Mouse (Mus musculus): ENCODE results near the gene Nrp1. TPM values are rescaled to one million over a fixed set of nuclear protein-coding genes. Genes with fewer than 3 reads are reported as not detected.

The Nrp1 gene
- polyA plus RNA-seq, 1 experiment from 2014 or later = 21.4 TPM

DNA sequence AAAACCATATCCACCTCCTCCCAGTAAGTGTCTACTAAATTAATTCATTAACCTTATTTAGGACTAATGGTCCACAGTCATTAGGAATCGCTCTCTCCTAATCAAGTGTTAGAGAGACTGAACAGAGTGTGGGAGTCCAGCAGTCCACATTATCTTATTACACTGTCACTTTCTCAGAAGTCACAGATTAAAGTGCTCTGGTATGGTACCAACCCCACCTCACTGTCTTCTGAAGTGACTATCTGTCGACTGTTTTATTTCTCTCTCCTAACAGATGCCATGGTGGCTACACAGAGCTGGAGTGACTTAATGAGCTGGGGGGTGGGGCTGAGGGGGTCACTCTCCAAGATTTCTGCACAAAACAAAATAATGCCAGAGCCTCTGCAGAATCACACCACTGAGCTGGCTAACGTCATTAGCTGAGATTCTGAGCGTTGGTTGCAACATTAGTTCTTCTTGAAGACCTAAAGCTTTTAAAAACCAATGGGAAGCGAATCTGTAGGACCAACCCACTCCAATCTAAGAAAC is 3.0 kb downstream of the Nrp1 start:
- H3K27me3 ChIP-seq (ENCODE audit: control insufficient read depth, insufficient read depth, low read length) = peaks cover 9% of the 10 kb centered on the region
- H3K9ac ChIP-seq (ENCODE audit: low read length) = no peak overlapping the region
- ATAC-seq (ENCODE audit: low FRiP score) = no peak
- WGBS = 34% methylated on average over 5 of the region's 5 CpGs
- no peak overlapping the region for H3K4me3 ChIP-seq (ENCODE audit: low read depth, low read length)
- H3K27ac ChIP-seq (ENCODE audit: low read depth, low read length) = no peak overlapping the region
- peak; percentile 83 for DNase-seq (ENCODE audit: low spot score, missing footprints)
- H3K9me3 ChIP-seq (ENCODE audit: control insufficient read depth, low read length) = no peaks in the 10 kb centered on the region
- H3K4me2 ChIP-seq = peak overlapping the region; percentile 23
- H3K4me1 ChIP-seq (ENCODE audit: control insufficient read depth, insufficient read depth, low read length) = peaks cover 23% of the 10 kb centered on the region
- H3K36me3 ChIP-seq (ENCODE audit: control insufficient read depth, insufficient read depth, low read length) = no peaks in the 10 kb centered on the region

DNA sequence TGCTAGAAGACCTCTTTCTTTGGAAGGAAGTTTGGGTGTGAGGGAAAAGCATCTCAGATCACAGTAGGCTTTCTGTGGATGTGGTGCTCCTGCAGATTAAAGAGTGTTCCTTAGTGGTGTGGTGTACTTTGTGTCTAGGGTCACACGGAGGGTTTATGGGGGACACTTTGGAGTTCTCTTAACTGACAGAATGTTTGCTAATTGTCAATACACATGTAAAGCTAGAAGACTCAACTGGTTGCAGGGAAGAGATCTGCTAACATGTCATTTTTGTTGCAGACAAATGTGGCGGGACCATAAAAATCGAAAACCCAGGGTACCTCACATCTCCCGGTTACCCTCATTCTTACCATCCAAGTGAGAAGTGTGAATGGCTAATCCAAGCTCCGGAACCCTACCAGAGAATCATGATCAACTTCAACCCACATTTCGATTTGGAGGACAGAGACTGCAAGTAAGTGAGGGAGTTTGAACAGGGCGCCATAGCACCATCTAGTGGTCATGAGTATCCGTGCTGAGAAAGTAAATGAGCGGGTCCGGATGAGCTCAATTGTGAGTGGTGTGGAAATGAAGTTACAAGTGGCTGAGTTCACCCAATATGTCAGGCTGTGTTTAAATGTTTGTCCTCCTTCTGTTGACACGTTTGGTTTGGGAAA is 4.7 kb downstream of the Nrp1 start:
- Histone ChIP-seq H3K36me3 (ENCODE audit: control insufficient read depth, insufficient read depth, low read length) (no peaks in the 10 kb centered on the region), H3K4me1 (ENCODE audit: control insufficient read depth, insufficient read depth, low read length) (peaks cover 17% of the 10 kb centered on the region; the same call in 1 of the 2 replicates), H3K27me3 (ENCODE audit: control insufficient read depth, insufficient read depth, low read length) (0 out of 2 replicates have a peak, but pooled peaks cover 4% of the 10 kb centered on the region), H3K9ac (ENCODE audit: low read length) (no peak overlapping the region), H3K4me2 (no peak overlapping the region), H3K27ac (ENCODE audit: low read depth, low read length) (no peak overlapping the region), H3K9me3 (ENCODE audit: control insufficient read depth, low read length) (no peaks in the 10 kb centered on the region), H3K4me3 (ENCODE audit: low read depth, low read length) (no peak overlapping the region)
- WGBS = 9% methylated on average over 11 of the region's 11 CpGs
- ATAC-seq (ENCODE audit: low FRiP score) (no peak), DNase-seq (ENCODE audit: low spot score, missing footprints) (peak; percentile 97)

DNA sequence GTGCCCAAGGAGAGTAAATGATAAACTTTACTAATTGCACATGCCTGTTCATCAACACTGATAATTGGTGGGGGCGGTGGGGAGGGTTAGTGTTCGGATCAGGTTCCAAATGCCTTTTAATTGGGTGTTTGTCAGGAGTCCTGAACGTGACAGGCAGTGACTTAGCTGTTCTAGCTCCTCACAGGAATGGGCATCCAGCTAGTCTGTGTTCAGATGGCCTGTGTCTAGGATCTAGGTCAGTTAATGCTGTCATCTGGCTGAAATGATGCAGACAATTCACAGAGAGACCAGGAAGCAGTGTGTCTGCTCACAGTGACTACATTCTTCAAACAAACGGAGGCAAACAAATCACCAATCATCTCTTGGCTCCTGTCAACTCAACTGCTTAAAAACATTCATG is 12.1 kb downstream of the Nrp1 start:
- Histone ChIP-seq H3K27me3 (ENCODE audit: control insufficient read depth, insufficient read depth, low read length) (no peaks in the 10 kb centered on the region), H3K4me3 (ENCODE audit: low read depth, low read length) (no peak overlapping the region), H3K27ac (ENCODE audit: low read depth, low read length) (no peak overlapping the region), H3K4me2 (no peak overlapping the region), H3K9me3 (ENCODE audit: control insufficient read depth, low read length) (no peaks in the 10 kb centered on the region), H3K9ac (ENCODE audit: low read length) (no peak overlapping the region), H3K36me3 (ENCODE audit: control insufficient read depth, insufficient read depth, low read length) (no peaks in the 10 kb centered on the region), H3K4me1 (ENCODE audit: control insufficient read depth, insufficient read depth, low read length) (0 out of 2 replicates have a peak, but pooled peaks cover 3% of the 10 kb centered on the region)
- ATAC-seq (ENCODE audit: low FRiP score) = no peak
- 80% methylated on average over 4 of the region's 4 CpGs for WGBS
- DNase-seq (ENCODE audit: low spot score, missing footprints) = peak; percentile 72

DNA sequence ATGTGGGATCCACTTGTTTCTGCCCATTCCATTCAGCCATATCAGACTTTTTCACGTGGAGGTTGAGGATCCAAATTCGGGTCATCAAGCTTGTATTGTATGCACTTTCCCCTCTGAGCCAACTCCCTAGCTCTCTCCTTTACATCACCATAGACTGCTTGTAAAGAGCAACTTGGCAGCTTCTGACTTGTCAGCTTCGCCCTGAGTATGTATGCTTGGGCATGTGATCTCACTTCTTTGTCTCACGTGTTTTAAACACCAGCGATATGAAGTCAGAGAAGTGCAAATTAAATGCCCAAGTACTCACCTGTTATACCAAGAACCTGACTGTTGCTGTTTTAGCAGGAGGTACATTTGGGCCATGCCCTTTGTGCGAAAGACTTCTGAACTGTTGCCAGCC is 12.6 kb downstream of the Nrp1 start:
- Histone ChIP-seq H3K4me3 (ENCODE audit: low read depth, low read length) (no peak overlapping the region), H3K4me1 (ENCODE audit: control insufficient read depth, insufficient read depth, low read length) (no peaks in the 10 kb centered on the region), H3K36me3 (ENCODE audit: control insufficient read depth, insufficient read depth, low read length) (no peaks in the 10 kb centered on the region), H3K9me3 (ENCODE audit: control insufficient read depth, low read length) (no peaks in the 10 kb centered on the region), H3K27me3 (ENCODE audit: control insufficient read depth, insufficient read depth, low read length) (no peaks in the 10 kb centered on the region), H3K4me2 (no peak overlapping the region), H3K9ac (ENCODE audit: low read length) (no peak overlapping the region), H3K27ac (ENCODE audit: low read depth, low read length) (no peak overlapping the region)
- DNase-seq (ENCODE audit: low spot score, missing footprints) (peak; percentile 44), ATAC-seq (ENCODE audit: low FRiP score) (no peak)
- 85% methylated on average over 6 of the region's 6 CpGs for WGBS

DNA sequence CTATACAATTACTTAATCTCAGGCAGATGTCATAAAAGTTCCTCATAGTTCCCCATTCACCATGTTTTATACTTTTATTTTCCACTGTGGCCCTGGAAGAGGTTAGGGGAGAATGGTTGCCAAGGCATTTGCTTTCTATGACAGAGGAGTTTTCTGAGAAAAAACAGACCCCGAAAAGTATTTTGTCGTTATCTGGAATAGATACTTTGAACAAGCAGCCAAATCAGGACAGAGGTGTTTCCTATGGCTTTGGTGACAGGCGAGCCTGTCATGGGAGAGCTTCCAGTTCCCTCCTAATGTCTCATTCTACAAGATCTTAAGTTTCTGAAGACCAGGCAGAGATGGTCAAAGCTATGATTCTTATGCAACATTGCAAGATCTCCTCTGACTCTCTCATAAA is 13.4 kb downstream of the Nrp1 start:
- WGBS = 89% methylated on average over 3 of the region's 3 CpGs
- no peak overlapping the region for H3K9ac ChIP-seq (ENCODE audit: low read length)
- H3K27me3 ChIP-seq (ENCODE audit: control insufficient read depth, insufficient read depth, low read length) = no peaks in the 10 kb centered on the region
- no peak overlapping the region for H3K4me3 ChIP-seq (ENCODE audit: low read depth, low read length)
- H3K36me3 ChIP-seq (ENCODE audit: control insufficient read depth, insufficient read depth, low read length) = no peaks in the 10 kb centered on the region
- DNase-seq (ENCODE audit: low spot score, missing footprints) (peak; percentile 62), ATAC-seq (ENCODE audit: low FRiP score) (no peak)
- no peaks in the 10 kb centered on the region for H3K4me1 ChIP-seq (ENCODE audit: control insufficient read depth, insufficient read depth, low read length)
- no peaks in the 10 kb centered on the region for H3K9me3 ChIP-seq (ENCODE audit: control insufficient read depth, low read length)
- H3K27ac ChIP-seq (ENCODE audit: low read depth, low read length) = no peak overlapping the region
- H3K4me2 ChIP-seq = no peak overlapping the region

DNA sequence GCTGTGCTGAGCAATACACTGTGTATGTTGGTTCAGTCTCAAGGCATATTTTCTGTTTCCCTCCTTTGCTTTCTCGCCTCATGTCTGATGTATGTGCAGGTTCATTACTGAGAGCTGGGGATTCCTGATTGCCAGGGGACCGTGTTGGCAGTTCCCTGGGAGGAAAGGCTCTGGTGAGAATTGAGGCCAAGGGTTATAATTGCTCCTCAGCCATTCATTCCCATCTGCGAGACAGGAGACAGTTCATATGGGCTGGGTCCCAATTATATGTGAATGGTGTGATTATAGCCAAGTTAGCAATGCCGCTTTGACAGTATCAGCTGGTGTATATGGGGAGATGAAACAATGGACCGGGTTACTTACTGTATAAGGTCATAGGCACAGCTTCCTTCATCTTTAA is 14.3 kb downstream of the Nrp1 start:
- ATAC-seq (ENCODE audit: low FRiP score) = no peak
- 90% methylated on average over 5 of the region's 5 CpGs for WGBS
- DNase-seq (ENCODE audit: low spot score, missing footprints) = no peak

DNA sequence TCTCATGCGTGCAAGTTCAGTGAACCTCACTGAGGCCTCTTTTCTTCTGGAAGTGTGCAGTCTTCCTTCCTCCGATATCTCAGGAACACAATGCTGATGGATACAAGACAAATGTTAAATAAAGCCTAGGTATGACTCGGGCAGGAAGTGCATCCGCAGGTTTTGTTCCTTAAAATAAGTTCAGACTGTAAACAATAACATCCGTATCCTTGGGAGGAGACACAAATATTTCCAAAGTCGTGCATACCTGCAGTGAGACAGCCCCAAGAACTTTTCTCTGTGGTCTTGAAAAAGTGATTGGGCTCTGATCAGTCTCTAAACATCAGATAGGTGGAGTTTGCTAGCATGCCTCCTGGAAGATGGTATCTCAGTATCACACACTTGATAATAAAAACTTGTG is 15.0 kb downstream of the Nrp1 start:
- no peaks in the 10 kb centered on the region for H3K4me1 ChIP-seq (ENCODE audit: control insufficient read depth, insufficient read depth, low read length)
- no peaks in the 10 kb centered on the region for H3K36me3 ChIP-seq (ENCODE audit: control insufficient read depth, insufficient read depth, low read length)
- H3K9me3 ChIP-seq (ENCODE audit: control insufficient read depth, low read length) = no peaks in the 10 kb centered on the region
- H3K27ac ChIP-seq (ENCODE audit: low read depth, low read length) = no peak overlapping the region
- H3K4me3 ChIP-seq (ENCODE audit: low read depth, low read length) = no peak overlapping the region
- DNase-seq (ENCODE audit: low spot score, missing footprints) = no peak
- no peak overlapping the region for H3K4me2 ChIP-seq
- ATAC-seq (ENCODE audit: low FRiP score) = no peak
- 87% methylated on average over 6 of the region's 6 CpGs for WGBS
- no peaks in the 10 kb centered on the region for H3K27me3 ChIP-seq (ENCODE audit: control insufficient read depth, insufficient read depth, low read length)
- no peak overlapping the region for H3K9ac ChIP-seq (ENCODE audit: low read length)

More for the DNA sequence above, 14.3 kb downstream of the Nrp1 start:
- no peaks in the 10 kb centered on the region for H3K9me3 ChIP-seq (ENCODE audit: control insufficient read depth, low read length)
- H3K4me1 ChIP-seq (ENCODE audit: control insufficient read depth, insufficient read depth, low read length) = no peaks in the 10 kb centered on the region
- H3K4me2 ChIP-seq = no peak overlapping the region
- no peak overlapping the region for H3K27ac ChIP-seq (ENCODE audit: low read depth, low read length)
- H3K9ac ChIP-seq (ENCODE audit: low read length) = no peak overlapping the region
- no peaks in the 10 kb centered on the region for H3K27me3 ChIP-seq (ENCODE audit: control insufficient read depth, insufficient read depth, low read length)
- no peaks in the 10 kb centered on the region for H3K36me3 ChIP-seq (ENCODE audit: control insufficient read depth, insufficient read depth, low read length)
- H3K4me3 ChIP-seq (ENCODE audit: low read depth, low read length) = no peak overlapping the region

DNA sequence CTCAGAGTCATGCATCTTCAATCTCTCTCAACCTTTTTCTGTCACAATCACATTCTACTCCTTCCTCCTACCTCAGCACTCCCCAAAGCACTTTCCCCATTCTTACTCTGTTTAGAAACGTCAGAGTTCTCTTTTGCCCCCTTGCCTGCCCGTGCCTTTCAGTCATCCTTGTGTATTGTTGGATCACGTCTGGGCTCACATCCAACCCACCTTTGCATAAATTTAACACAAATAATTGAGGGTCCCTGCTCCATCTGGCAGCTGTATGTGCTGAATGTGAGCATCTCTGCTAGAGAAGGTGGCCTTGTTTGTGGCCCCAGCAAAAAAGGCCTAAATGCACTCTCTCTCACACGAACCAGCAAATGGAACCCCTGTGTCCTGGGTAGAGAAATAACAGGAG is 16.9 kb downstream of the Nrp1 start:
- Histone ChIP-seq H3K27ac (ENCODE audit: low read depth, low read length) (no peak overlapping the region), H3K36me3 (ENCODE audit: control insufficient read depth, insufficient read depth, low read length) (no peaks in the 10 kb centered on the region), H3K4me1 (ENCODE audit: control insufficient read depth, insufficient read depth, low read length) (no peaks in the 10 kb centered on the region), H3K9ac (ENCODE audit: low read length) (no peak overlapping the region), H3K9me3 (ENCODE audit: control insufficient read depth, low read length) (no peaks in the 10 kb centered on the region), H3K4me3 (ENCODE audit: low read depth, low read length) (no peak overlapping the region), H3K4me2 (no peak overlapping the region), H3K27me3 (ENCODE audit: control insufficient read depth, insufficient read depth, low read length) (no peaks in the 10 kb centered on the region)
- 73% methylated on average over 4 of the region's 4 CpGs for WGBS
- ATAC-seq (ENCODE audit: low FRiP score) (no peak), DNase-seq (ENCODE audit: low spot score, missing footprints) (no peak)

DNA sequence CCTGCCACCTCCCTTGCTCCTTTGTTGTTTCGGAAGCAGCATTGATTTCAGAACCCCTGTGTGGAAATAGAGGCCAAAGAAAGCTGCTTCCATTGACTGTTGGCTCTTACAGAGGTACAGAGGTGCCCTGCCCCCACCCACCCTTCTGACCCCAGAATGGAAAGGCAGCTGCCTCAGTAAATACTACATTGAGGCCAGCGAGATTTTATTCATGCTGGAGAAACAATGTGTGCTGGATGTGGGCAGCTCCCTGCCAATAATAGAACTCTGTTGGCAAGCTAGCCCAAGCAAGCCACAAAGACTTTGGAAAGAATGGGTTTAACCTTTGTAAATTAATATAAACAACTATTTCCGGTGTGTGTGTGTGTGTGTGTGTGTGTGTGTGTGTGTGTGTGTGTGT is 24.8 kb downstream of the Nrp1 start:
- peak overlapping the region; percentile 8; the same call in 1 of the 2 replicates for H3K27ac ChIP-seq (ENCODE audit: low read depth, low read length)
- WGBS = 25% methylated on average over 3 of the region's 3 CpGs
- H3K4me1 ChIP-seq (ENCODE audit: control insufficient read depth, insufficient read depth, low read length) = peaks cover 9% of the 10 kb centered on the region
- no peak overlapping the region for H3K4me3 ChIP-seq (ENCODE audit: low read depth, low read length)
- H3K27me3 ChIP-seq (ENCODE audit: control insufficient read depth, insufficient read depth, low read length) = no peaks in the 10 kb centered on the region
- H3K36me3 ChIP-seq (ENCODE audit: control insufficient read depth, insufficient read depth, low read length) = no peaks in the 10 kb centered on the region
- DNase-seq (ENCODE audit: low spot score, missing footprints) (no peak), ATAC-seq (ENCODE audit: low FRiP score) (peak; percentile 61; the same call in 1 of the 2 replicates)
- H3K4me2 ChIP-seq = no peak overlapping the region
- no peaks in the 10 kb centered on the region for H3K9me3 ChIP-seq (ENCODE audit: control insufficient read depth, low read length)
- H3K9ac ChIP-seq (ENCODE audit: low read length) = no peak overlapping the region
